Mouse (Mus musculus): ENCODE results near the gene 2210010C04Rik. TPM values are rescaled to one million over a fixed set of nuclear protein-coding genes. Genes with fewer than 3 reads are reported as not detected.
"Not testable (repeated sequence)": the region's sequence is repeated elsewhere in the genome, so short reads cannot be mapped to it uniquely, and the experiment has no call there.

Gene 2210010C04Rik
- polyA plus RNA-seq, 1 experiment from 2014 or later, result 6.5 TPM

- Histone ChIP-seq H3K4me1 (ENCODE audit: control insufficient read depth, insufficient read depth, low read length) (no peaks in the 10 kb centered on the region), H3K27ac (ENCODE audit: low read length) (no peak overlapping the region), H3K4me2 (ENCODE audit: low read depth, low read length) (no peak overlapping the region), H3K4me3 (replicated peaks; ENCODE audit: low read length) (no peak overlapping the region), H3K27me3 (ENCODE audit: control insufficient read depth, insufficient read depth, low read length) (no peaks in the 10 kb centered on the region), H3K9ac (ENCODE audit: low read length) (no peak overlapping the region), H3K9me3 (replicated peaks; ENCODE audit: control insufficient read depth, low read length) (no peaks in the 10 kb centered on the region), H3K36me3 (ENCODE audit: control insufficient read depth, insufficient read depth, low read length) (no peaks in the 10 kb centered on the region)
- ATAC-seq (ENCODE audit: insufficient read depth, low FRiP score), result no peak
- 79% methylated on average over 3 of the region's 3 CpGs for WGBS
Measured at GRCm38 (mm10) chr6:41032231-41032630, 3.1 kb downstream of the 2210010C04Rik start.

GRCm38 (mm10) chr6:41030821-41031220, 4.5 kb downstream of the 2210010C04Rik start:
- Histone ChIP-seq H3K9me3 (replicated peaks; ENCODE audit: control insufficient read depth, low read length) (no peaks in the 10 kb centered on the region), H3K27me3 (ENCODE audit: control insufficient read depth, insufficient read depth, low read length) (no peaks in the 10 kb centered on the region), H3K4me2 (ENCODE audit: low read depth, low read length) (no peak overlapping the region), H3K4me1 (ENCODE audit: control insufficient read depth, insufficient read depth, low read length) (no peaks in the 10 kb centered on the region), H3K36me3 (ENCODE audit: control insufficient read depth, insufficient read depth, low read length) (no peaks in the 10 kb centered on the region), H3K4me3 (replicated peaks; ENCODE audit: low read length) (no peak overlapping the region), H3K27ac (ENCODE audit: low read length) (no peak overlapping the region), H3K9ac (ENCODE audit: low read length) (no peak overlapping the region)
- 80% methylated on average over 3 of the region's 3 CpGs for WGBS
- ATAC-seq (ENCODE audit: insufficient read depth, low FRiP score), result no peak

- Histone ChIP-seq H3K9me3 (replicated peaks; ENCODE audit: control insufficient read depth, low read length) (no peaks in the 10 kb centered on the region), H3K36me3 (ENCODE audit: control insufficient read depth, insufficient read depth, low read length) (no peaks in the 10 kb centered on the region), H3K4me1 (ENCODE audit: control insufficient read depth, insufficient read depth, low read length) (no peaks in the 10 kb centered on the region), H3K27me3 (ENCODE audit: control insufficient read depth, insufficient read depth, low read length) (no peaks in the 10 kb centered on the region), H3K4me2 (ENCODE audit: low read depth, low read length) (no peak overlapping the region), H3K27ac (ENCODE audit: low read length) (no peak overlapping the region), H3K4me3 (replicated peaks; ENCODE audit: low read length) (no peak overlapping the region), H3K9ac (ENCODE audit: low read length) (no peak overlapping the region)
- ATAC-seq (ENCODE audit: insufficient read depth, low FRiP score), result no peak
- 35% methylated on average over 2 of the region's 2 CpGs for whole genome bisulfite sequencing
Measured at GRCm38 (mm10) chr6:41027053-41027452, 8.3 kb downstream of the 2210010C04Rik start.

GRCm38 (mm10) chr6:41025873-41026650, 9.2 kb downstream of the 2210010C04Rik start:
- H3K27me3 ChIP-seq (ENCODE audit: control insufficient read depth, insufficient read depth, low read length), result no peaks in the 10 kb centered on the region
- no peaks in the 10 kb centered on the region for H3K4me1 ChIP-seq (ENCODE audit: control insufficient read depth, insufficient read depth, low read length)
- whole genome bisulfite sequencing, result 71% methylated on average over 2 of the region's 2 CpGs
- H3K9ac ChIP-seq (ENCODE audit: low read length), result no peak overlapping the region
- H3K4me3 ChIP-seq (replicated peaks; ENCODE audit: low read length), result no peak overlapping the region
- no peak overlapping the region for H3K4me2 ChIP-seq (ENCODE audit: low read depth, low read length)
- no peaks in the 10 kb centered on the region for H3K36me3 ChIP-seq (ENCODE audit: control insufficient read depth, insufficient read depth, low read length)
- H3K9me3 ChIP-seq (replicated peaks; ENCODE audit: control insufficient read depth, low read length), result no peaks in the 10 kb centered on the region
- no peak for ATAC-seq (ENCODE audit: insufficient read depth, low FRiP score)
- H3K27ac ChIP-seq (ENCODE audit: low read length), result no peak overlapping the region

GRCm38 (mm10) chr6:41019140-41019539, 16.2 kb downstream of the 2210010C04Rik start:
- Histone ChIP-seq H3K9me3 (replicated peaks; ENCODE audit: control insufficient read depth, low read length) (no peaks in the 10 kb centered on the region), H3K36me3 (ENCODE audit: control insufficient read depth, insufficient read depth, low read length) (no peaks in the 10 kb centered on the region), H3K27me3 (ENCODE audit: control insufficient read depth, insufficient read depth, low read length) (no peaks in the 10 kb centered on the region), H3K4me2 (ENCODE audit: low read depth, low read length) (no peak overlapping the region), H3K9ac (ENCODE audit: low read length) (no peak overlapping the region), H3K4me3 (replicated peaks; ENCODE audit: low read length) (no peak overlapping the region), H3K27ac (ENCODE audit: low read length) (no peak overlapping the region), H3K4me1 (ENCODE audit: control insufficient read depth, insufficient read depth, low read length) (no peaks in the 10 kb centered on the region)
- WGBS, result 88% methylated on average over 2 of the region's 2 CpGs
- no peak for ATAC-seq (ENCODE audit: insufficient read depth, low FRiP score)

- 58% methylated on average over 2 of the region's 2 CpGs for whole genome bisulfite sequencing
- Histone ChIP-seq H3K4me1 (ENCODE audit: control insufficient read depth, insufficient read depth, low read length) (no peaks in the 10 kb centered on the region), H3K27ac (ENCODE audit: low read length) (no peak overlapping the region), H3K9ac (ENCODE audit: low read length) (no peak overlapping the region), H3K36me3 (ENCODE audit: control insufficient read depth, insufficient read depth, low read length) (no peaks in the 10 kb centered on the region), H3K27me3 (ENCODE audit: control insufficient read depth, insufficient read depth, low read length) (no peaks in the 10 kb centered on the region), H3K4me3 (replicated peaks; ENCODE audit: low read length) (no peak overlapping the region), H3K9me3 (replicated peaks; ENCODE audit: control insufficient read depth, low read length) (no peaks in the 10 kb centered on the region), H3K4me2 (ENCODE audit: low read depth, low read length) (no peak overlapping the region)
- ATAC-seq (ENCODE audit: insufficient read depth, low FRiP score), result no peak
Measured at GRCm38 (mm10) chr6:41018629-41019028, 16.7 kb downstream of the 2210010C04Rik start.

GRCm38 (mm10) chr6:41015065-41015464, 20.2 kb downstream of the 2210010C04Rik start:
- Histone ChIP-seq H3K27me3 (ENCODE audit: control insufficient read depth, insufficient read depth, low read length) (no peaks in the 10 kb centered on the region), H3K4me2 (ENCODE audit: low read depth, low read length) (no peak overlapping the region), H3K9me3 (replicated peaks; ENCODE audit: control insufficient read depth, low read length) (no peaks in the 10 kb centered on the region), H3K4me3 (replicated peaks; ENCODE audit: low read length) (no peak overlapping the region), H3K4me1 (ENCODE audit: control insufficient read depth, insufficient read depth, low read length) (no peaks in the 10 kb centered on the region), H3K36me3 (ENCODE audit: control insufficient read depth, insufficient read depth, low read length) (no peaks in the 10 kb centered on the region), H3K9ac (ENCODE audit: low read length) (no peak overlapping the region), H3K27ac (ENCODE audit: low read length) (no peak overlapping the region)
- ATAC-seq (ENCODE audit: insufficient read depth, low FRiP score), result no peak
- WGBS, result 73% methylated on average over 4 of the region's 4 CpGs

- not testable (repeated sequence) for H3K36me3 ChIP-seq (ENCODE audit: control insufficient read depth, insufficient read depth, low read length); H3K4me2 ChIP-seq (ENCODE audit: low read depth, low read length); H3K4me3 ChIP-seq (replicated peaks; ENCODE audit: low read length); H3K27me3 ChIP-seq (ENCODE audit: control insufficient read depth, insufficient read depth, low read length); H3K4me1 ChIP-seq (ENCODE audit: control insufficient read depth, insufficient read depth, low read length); H3K9ac ChIP-seq (ENCODE audit: low read length); H3K9me3 ChIP-seq (replicated peaks; ENCODE audit: control insufficient read depth, low read length); ATAC-seq (ENCODE audit: insufficient read depth, low FRiP score); H3K27ac ChIP-seq (ENCODE audit: low read length)
Measured at GRCm38 (mm10) chr6:40999379-40999778, 35.9 kb downstream of the 2210010C04Rik start, which contains the start of gene Gm2663. Gene Gm2663 (minus strand): TSS chr6:40999479.

All from stomach, embryonic 16.5 days (tissue).